Mouse (Mus musculus) megakaryocyte, embryonic 14.5 days (primary cell): ENCODE data around the gene Ube4b.

Experiments used
- FLI1 ChIP-seq: IDR thresholded peaks from 2 replicates; pipeline ENCODE4 v1.6.1; 2012; ENCODE audit warnings: low read length, inconsistent platforms, mixed read lengths
- GATA1 ChIP-seq: IDR thresholded peaks from 3 replicates; pipeline ENCODE4 v1.6.1; 2012; ENCODE audit warnings: mixed read lengths, low read length, inconsistent platforms, borderline replicate concordance

- TF ChIP-seq GATA1 (no peak), FLI1 (no peak)
Measured at GRCm38 (mm10) chr4:149340680-149341079, 85.9 kb downstream of the Ube4b start.
